Mouse (Mus musculus) liver, embryonic 14.5 days (tissue): ENCODE measurements at regions not wholly inside any gene's neighbourhood (a gene's known extent, or its start where the extent isn't known, plus 50 kb on each side); places are given as distances from the start of the nearest gene placed in this dataset.

Experiments used
- CTCF ChIP-seq: IDR thresholded peaks from 2 replicates; pipeline ENCODE4 v1.5.1; 2016; ENCODE audit warnings: antibody characterized with exemption, low read depth, control low read depth
- EP300 ChIP-seq: IDR thresholded peaks from 2 replicates; pipeline ENCODE4 v1.6.1; 2016; ENCODE audit warnings: antibody characterized with exemption, low read depth

DNA sequence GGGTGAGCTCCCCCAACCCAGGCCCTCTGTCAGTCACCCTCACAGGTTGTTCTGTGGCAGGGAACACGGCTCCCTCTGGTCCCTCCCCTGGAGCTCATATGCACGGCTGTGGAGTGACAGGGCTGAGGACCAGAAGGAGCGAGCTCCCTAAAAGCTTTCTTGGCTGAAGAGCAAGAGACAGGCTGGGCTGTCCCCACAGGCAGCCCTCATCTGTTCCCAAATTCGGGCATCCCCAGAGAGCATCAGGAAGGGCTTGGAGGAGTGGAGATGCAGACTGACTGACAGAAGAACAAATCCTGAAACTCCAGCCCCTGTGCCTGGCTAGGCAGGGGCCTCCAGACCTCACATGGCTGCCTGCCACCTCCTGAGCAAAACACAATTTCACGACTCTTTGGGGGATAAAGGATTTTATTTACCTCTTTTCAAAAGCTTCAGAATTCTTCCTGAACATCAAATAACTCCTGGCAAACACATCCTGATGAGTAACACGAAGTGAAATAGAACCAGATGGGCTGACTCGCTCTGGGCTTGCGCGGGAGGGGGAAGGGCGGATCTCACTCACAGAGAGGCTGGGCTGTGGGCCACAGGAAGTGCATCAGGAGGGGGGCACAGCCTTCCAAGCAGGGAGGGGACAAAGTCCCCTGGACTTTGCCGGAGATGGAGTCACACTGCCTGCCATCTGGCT is 232.7 kb upstream of the Zmiz1 start:
- TF ChIP-seq EP300 = no peak
- TF ChIP-seq CTCF = no peak
